In the genomic region with DNA sequence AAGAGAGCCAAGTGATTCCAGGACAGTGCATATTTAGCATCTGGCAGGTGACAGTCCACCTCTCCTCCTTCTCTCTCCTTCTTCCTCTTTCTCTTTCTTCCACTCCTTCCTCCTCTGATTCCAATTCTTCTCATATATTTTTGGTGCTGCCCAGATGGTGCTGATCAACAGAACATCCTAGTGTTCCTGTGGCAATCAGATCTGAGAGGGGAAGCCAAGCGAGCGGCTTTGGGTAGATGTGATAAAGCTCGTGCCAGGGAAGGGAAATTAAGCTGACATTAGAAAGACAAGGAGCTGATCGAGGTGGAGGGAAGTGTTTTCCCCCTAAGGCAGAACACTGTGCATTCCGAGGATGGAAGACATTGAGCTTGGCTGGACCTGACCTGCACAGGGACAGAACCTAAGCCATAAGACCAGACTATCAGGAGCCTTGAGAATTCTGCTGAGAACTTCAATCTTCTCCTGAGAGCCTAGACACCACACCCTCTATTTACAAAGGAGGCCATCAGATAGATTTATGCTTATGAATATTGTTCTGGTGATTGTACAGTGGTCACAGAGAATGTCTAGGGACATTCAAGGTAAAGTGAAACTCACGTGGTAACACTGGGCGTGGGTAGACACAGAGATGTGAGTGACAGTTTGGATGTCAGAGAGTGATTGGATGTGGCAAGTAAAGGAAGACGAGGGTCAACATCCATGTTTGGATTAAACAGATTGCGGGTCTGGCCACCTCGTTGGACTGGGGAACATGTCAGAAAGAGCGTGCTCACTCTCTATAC, we compare ENCODE assay signal across 24 mouse cellular contexts. TPM values are rescaled to one million over a fixed set of nuclear protein-coding genes. Genes with fewer than 3 reads are reported as not detected.
DNase-seq lines count a peak whose midpoint lies in the region; ATAC-seq and TF ChIP-seq lines count a peak whose summit lies in the region.
"Had no signal": no experiment of that assay in that cellular context is flagged by ENCODE, and none has a peak within 500 bp of the region (broad histone marks: within the 10 kb centered on the region; RNA-seq: fewer than 3 reads in every experiment).

No protein-coding gene starts in this region.

- peaks cover 5% of the 10 kb centered on the region; the same call in 1 of the 2 replicates for H3K4me1 ChIP-seq in kidney, adult 2 months (ENCODE audit: control insufficient read depth, insufficient read depth, low read length)
- H3K4me1 ChIP-seq in intestine, postnatal 0 days (replicated peaks; ENCODE audit: control insufficient read depth, insufficient read depth, low read length): peaks cover 2% of the 10 kb centered on the region; the same call in 1 of the 2 replicates
- H3K4me1 ChIP-seq in small intestine, adult 2 months (ENCODE audit: control insufficient read depth, insufficient read depth, insufficient read length, low read length): peaks cover 2% of the 10 kb centered on the region; the same call in 1 of the 2 replicates
- 0 out of 2 replicates have a peak, but pooled peaks cover 2% of the 10 kb centered on the region for H3K4me1 ChIP-seq in hindbrain, embryonic 14.5 days (replicated peaks; ENCODE audit: control insufficient read depth, insufficient read depth, low read length)
- no peaks in the 10 kb centered on the region for H3K4me1 ChIP-seq in forebrain, postnatal 0 days (ENCODE audit: insufficient read depth)
- H3K4me1 ChIP-seq: hindbrain, embryonic 12.5 days; limb, embryonic 15.5 days; megakaryocyte, embryonic 14.5 days; midbrain, embryonic 15.5 days had no signal

- peak overlapping the region; percentile 58 for H3K4me2 ChIP-seq in intestine, postnatal 0 days (replicated peaks; ENCODE audit: low read depth)
- no peak overlapping the region for H3K4me2 ChIP-seq in hindbrain, embryonic 14.5 days (replicated peaks)
- H3K4me2 ChIP-seq in forebrain, postnatal 0 days (ENCODE audit: low read depth): no peak overlapping the region
- H3K4me2 ChIP-seq: hindbrain, embryonic 12.5 days; limb, embryonic 15.5 days; midbrain, embryonic 15.5 days had no signal

- H3K36me3 ChIP-seq in kidney, adult 2 months (ENCODE audit: control insufficient read depth, insufficient read depth, low read length): no peaks in the 10 kb centered on the region
- H3K36me3 ChIP-seq in intestine, postnatal 0 days (ENCODE audit: control insufficient read depth, insufficient read depth): no peaks in the 10 kb centered on the region
- H3K36me3 ChIP-seq in small intestine, adult 2 months (ENCODE audit: control insufficient read depth, insufficient read depth, low read length): peaks cover 15% of the 10 kb centered on the region
- no peaks in the 10 kb centered on the region for H3K36me3 ChIP-seq in hindbrain, embryonic 14.5 days (replicated peaks; ENCODE audit: control insufficient read depth, insufficient read depth)
- H3K36me3 ChIP-seq in forebrain, postnatal 0 days (ENCODE audit: insufficient read depth): no peaks in the 10 kb centered on the region
- H3K36me3 ChIP-seq: hindbrain, embryonic 12.5 days; limb, embryonic 15.5 days; midbrain, embryonic 15.5 days had no signal

- TF ChIP-seq CTCF in kidney, adult 2 months (conservative IDR thresholded peaks at IDR 0.05; ENCODE audit: insufficient read depth, insufficient read length, low read depth, low read length): no peak
- no peak for TF ChIP-seq CTCF in intestine, postnatal 0 days (IDR thresholded peaks at IDR 0.05; ENCODE audit: low read depth)
- no peak for TF ChIP-seq CTCF in small intestine, adult 2 months (IDR thresholded peaks at IDR 0.05; ENCODE audit: extremely low read depth, insufficient read length, insufficient replicate concordance, low read depth, low read length)
- no peak for TF ChIP-seq CTCF in forebrain, postnatal 0 days (IDR thresholded peaks at IDR 0.05; ENCODE audit: low read depth)

- 57% methylated on average over 11 of the region's 11 CpGs for WGBS in kidney, adult 2 months
- 39% methylated on average over 11 of the region's 11 CpGs for WGBS in intestine, postnatal 0 days
- WGBS in small intestine, adult 2 months: 25% methylated on average over 11 of the region's 11 CpGs
- WGBS in hindbrain, embryonic 14.5 days: 89% methylated on average over 11 of the region's 11 CpGs
- WGBS in forebrain, postnatal 0 days: 81% methylated on average over 11 of the region's 11 CpGs

- no peak for TF ChIP-seq POLR2A in kidney, adult 2 months (IDR thresholded peaks at IDR 0.05; ENCODE audit: low read depth, low read length)
- TF ChIP-seq POLR2A in small intestine, adult 2 months (IDR thresholded peaks at IDR 0.05; ENCODE audit: low read depth, low read length): peak; percentile 60; the same call in 1 of the 2 replicates

- H3K27me3 ChIP-seq in kidney, adult 2 months (replicated peaks; ENCODE audit: control insufficient read depth, insufficient read depth, low read length): no peaks in the 10 kb centered on the region
- no peaks in the 10 kb centered on the region for H3K27me3 ChIP-seq in intestine, postnatal 0 days (replicated peaks; ENCODE audit: control insufficient read depth, insufficient read depth, low read length)
- H3K27me3 ChIP-seq in small intestine, adult 2 months (ENCODE audit: control insufficient read depth, insufficient read depth, low read length): no peaks in the 10 kb centered on the region
- H3K27me3 ChIP-seq in hindbrain, embryonic 14.5 days (ENCODE audit: control insufficient read depth, insufficient read depth, low read length): no peaks in the 10 kb centered on the region
- no peaks in the 10 kb centered on the region for H3K27me3 ChIP-seq in forebrain, postnatal 0 days (ENCODE audit: insufficient read depth, low read length)
- H3K27me3 ChIP-seq: hindbrain, embryonic 12.5 days; limb, embryonic 15.5 days; megakaryocyte, embryonic 14.5 days; midbrain, embryonic 15.5 days had no signal

- peak; percentile 65 for ATAC-seq in intestine, postnatal 0 days
- no peak for ATAC-seq in hindbrain, embryonic 14.5 days (ENCODE audit: low FRiP score)
- no peak for ATAC-seq in forebrain, postnatal 0 days
- ATAC-seq: midbrain, embryonic 15.5 days had no signal

- H3K9me3 ChIP-seq in intestine, postnatal 0 days (ENCODE audit: control insufficient read depth): no peaks in the 10 kb centered on the region
- no peaks in the 10 kb centered on the region for H3K9me3 ChIP-seq in hindbrain, embryonic 14.5 days (ENCODE audit: control insufficient read depth, low read length)
- H3K9me3 ChIP-seq in forebrain, postnatal 0 days (ENCODE audit: low read length): no peaks in the 10 kb centered on the region
- H3K9me3 ChIP-seq: hindbrain, embryonic 12.5 days; limb, embryonic 15.5 days; megakaryocyte, embryonic 14.5 days; midbrain, embryonic 15.5 days had no signal

- peak overlapping the region; percentile 63 for H3K9ac ChIP-seq in intestine, postnatal 0 days (ENCODE audit: low read depth, low read length)
- no peak overlapping the region for H3K9ac ChIP-seq in hindbrain, embryonic 14.5 days
- H3K9ac ChIP-seq in forebrain, postnatal 0 days: no peak overlapping the region
- H3K9ac ChIP-seq: hindbrain, embryonic 12.5 days; limb, embryonic 15.5 days; midbrain, embryonic 15.5 days had no signal

- peak; percentile 19 for DNase-seq in kidney, adult 2 months
- DNase-seq in kidney, adult 9 months: no peak
- peak; percentile 62 for DNase-seq in brain, adult 2 months (ENCODE audit: low read depth, low spot score)
- DNase-seq in hindbrain, embryonic 14.5 days (ENCODE audit: low spot score): no peak
- DNase-seq in forebrain, postnatal 0 days: no peak
- no peak for DNase-seq in c-Kit-positive CD71-positive TER-119-positive erythroid progenitor cells, embryonic 14.5 days (ENCODE audit: low spot score)
- DNase-seq: adrenal gland, adult 2 months; cerebellum, adult 18-20 months; cerebellum, postnatal 36 days; gastrocnemius, postnatal 14 days; kidney, adult 18-20 months; lung, postnatal 14 days; right cerebral cortex, adult 18-20 months; thymus, postnatal 25 days had no signal

- peak overlapping the region; percentile 90 for H3K27ac ChIP-seq in kidney, adult 2 months (ENCODE audit: insufficient read depth, low read depth, low read length)
- H3K27ac ChIP-seq in intestine, postnatal 0 days (ENCODE audit: low read depth, low read length): peak overlapping the region; percentile 80
- H3K27ac ChIP-seq in small intestine, adult 2 months (ENCODE audit: insufficient read depth, low read depth, low read length): peak overlapping the region; percentile 99
- no peak overlapping the region for H3K27ac ChIP-seq in hindbrain, embryonic 14.5 days
- H3K27ac ChIP-seq in forebrain, postnatal 0 days (ENCODE audit: low read depth, low read length): no peak overlapping the region
- H3K27ac ChIP-seq: hindbrain, embryonic 12.5 days; limb, embryonic 15.5 days; midbrain, embryonic 15.5 days had no signal

- peak overlapping the region; percentile 62 for H3K4me3 ChIP-seq in kidney, adult 2 months (ENCODE audit: insufficient read depth, low read depth, low read length)
- peak overlapping the region; percentile 43 for H3K4me3 ChIP-seq in intestine, postnatal 0 days (ENCODE audit: low read depth, low read length)
- H3K4me3 ChIP-seq in small intestine, adult 2 months (ENCODE audit: low read depth, low read length): peak overlapping the region; percentile 64
- H3K4me3 ChIP-seq in hindbrain, embryonic 14.5 days (replicated peaks; ENCODE audit: low read length): no peak overlapping the region
- no peak overlapping the region for H3K4me3 ChIP-seq in forebrain, postnatal 0 days (ENCODE audit: low read depth, low read length)
- H3K4me3 ChIP-seq: hindbrain, embryonic 12.5 days; limb, embryonic 15.5 days; megakaryocyte, embryonic 14.5 days; midbrain, embryonic 15.5 days had no signal

RNA-seq across cellular contexts. Expression of a gene that starts 1.3 kb away (rescaled TPM):
- 10.8 and 15.0 TPM in 2 replicates for polyA plus RNA-seq in kidney, adult 2 months (2012; rRNA removed)
- polyA plus RNA-seq in intestine, postnatal 0 days (2015; fragmentation: Nextera tagmentation; extraction: Ambion mirVana): 23.0 and 29.2 TPM in 2 replicates
- polyA plus RNA-seq in small intestine, adult 2 months (2012; rRNA removed): 7.3 and 20.9 TPM in 2 replicates
- not detected in 2 replicates for polyA plus RNA-seq in hindbrain, embryonic 14.5 days (2014; fragmentation: Nextera tagmentation; extraction: Ambion mirVana)
- total RNA-seq in forebrain, postnatal 0 days (2014; rRNA removed): 0.15 TPM in 1 of 2 replicates, not detected in the other
- 0.04 TPM in 1 of 2 replicates, not detected in the other for polyA plus RNA-seq in forebrain, postnatal 0 days (2015; fragmentation: Nextera tagmentation; extraction: Ambion mirVana)
- polyA plus RNA-seq: adrenal gland, adult 2 months; embryonic facial prominence, embryonic 11.5 days; hindbrain, embryonic 12.5 days; limb, embryonic 15.5 days; midbrain, embryonic 15.5 days had no signal

RNA-seq across cellular contexts. Expression of a gene that starts 27.0 kb away (rescaled TPM):
- polyA plus RNA-seq in kidney, adult 2 months (2012; rRNA removed): 30.2 and 30.9 TPM in 2 replicates
- polyA plus RNA-seq in intestine, postnatal 0 days (2015; fragmentation: Nextera tagmentation; extraction: Ambion mirVana): 1.9 TPM in 2 replicates
- 1.7 and 2.0 TPM in 2 replicates for polyA plus RNA-seq in small intestine, adult 2 months (2012; rRNA removed)
- 12.4 and 12.7 TPM in 2 replicates for polyA plus RNA-seq in hindbrain, embryonic 14.5 days (2014; fragmentation: Nextera tagmentation; extraction: Ambion mirVana)
- total RNA-seq in forebrain, postnatal 0 days (2014; rRNA removed): 133 and 144 TPM in 2 replicates
- polyA plus RNA-seq in forebrain, postnatal 0 days (2015; fragmentation: Nextera tagmentation; extraction: Ambion mirVana): 127 and 171 TPM in 2 replicates

RNA-seq across cellular contexts. Expression of a gene that starts 28.8 kb away (rescaled TPM):
- polyA plus RNA-seq in kidney, adult 2 months (2012; rRNA removed): 0.03 and 0.06 TPM in 2 replicates
- polyA plus RNA-seq in intestine, postnatal 0 days (2015; fragmentation: Nextera tagmentation; extraction: Ambion mirVana): 0.60 and 0.83 TPM in 2 replicates
- 0.03 and 0.20 TPM in 2 replicates for polyA plus RNA-seq in small intestine, adult 2 months (2012; rRNA removed)
- polyA plus RNA-seq in hindbrain, embryonic 14.5 days (2014; fragmentation: Nextera tagmentation; extraction: Ambion mirVana): not detected in 2 replicates
- total RNA-seq in forebrain, postnatal 0 days (2014; rRNA removed): 0.24 TPM in 1 of 2 replicates, not detected in the other
- polyA plus RNA-seq in forebrain, postnatal 0 days (2015; fragmentation: Nextera tagmentation; extraction: Ambion mirVana): not detected in 2 replicates
- total RNA-seq: adrenal gland, adult 2 months; gastrocnemius, postnatal 14 days; heart, adult 8-10 months; layer of hippocampus, adult 8-10 months had no signal
- polyA plus RNA-seq: adrenal gland, adult 2 months; embryonic facial prominence, embryonic 11.5 days; heart, embryonic 16.5 days; hindbrain, embryonic 12.5 days; limb, embryonic 15.5 days; midbrain, embryonic 15.5 days had no signal

RNA-seq across cellular contexts. Expression of a gene that starts 29.8 kb away (rescaled TPM):
- polyA plus RNA-seq in kidney, adult 2 months (2012; rRNA removed): not detected in 2 replicates
- 0.18 and 0.31 TPM in 2 replicates for polyA plus RNA-seq in intestine, postnatal 0 days (2015; fragmentation: Nextera tagmentation; extraction: Ambion mirVana)
- polyA plus RNA-seq in small intestine, adult 2 months (2012; rRNA removed): 0.04 and 0.05 TPM in 2 replicates
- polyA plus RNA-seq in hindbrain, embryonic 14.5 days (2014; fragmentation: Nextera tagmentation; extraction: Ambion mirVana): not detected in 2 replicates
- 1.5 TPM in 1 of 2 replicates, not detected in the other for total RNA-seq in forebrain, postnatal 0 days (2014; rRNA removed)
- 0.08 and 0.19 TPM in 2 replicates for polyA plus RNA-seq in forebrain, postnatal 0 days (2015; fragmentation: Nextera tagmentation; extraction: Ambion mirVana)
- total RNA-seq: adrenal gland, adult 2 months had no signal
- polyA plus RNA-seq: adrenal gland, adult 2 months; embryonic facial prominence, embryonic 11.5 days; heart, embryonic 16.5 days; hindbrain, embryonic 12.5 days; midbrain, embryonic 15.5 days had no signal

Comparison
In these comparisons a context has a peak if more than half of its experiments do, and no peak if none do; other contexts are left out.
1. DNase-seq: peak in kidney, adult 2 months (single experiment) and brain, adult 2 months (single experiment); none in kidney, adult 9 months (single experiment), hindbrain, embryonic 14.5 days (single experiment), forebrain, postnatal 0 days (single experiment) and c-Kit-positive CD71-positive TER-119-positive erythroid progenitor cells, embryonic 14.5 days (single experiment).
2. H3K27ac ChIP-seq: peak in kidney, adult 2 months (single experiment), intestine, postnatal 0 days (single experiment) and small intestine, adult 2 months (single experiment); none in hindbrain, embryonic 14.5 days (single experiment) and forebrain, postnatal 0 days (single experiment).
3. H3K4me3 ChIP-seq: peak in kidney, adult 2 months (single experiment), intestine, postnatal 0 days (single experiment) and small intestine, adult 2 months (single experiment); none in hindbrain, embryonic 14.5 days (single experiment) and forebrain, postnatal 0 days (single experiment).